Mouse (Mus musculus) erythroblast, embryonic 14.5 days (primary cell): ENCODE results near the gene Stx5a.

Experiments used
- GATA1 ChIP-seq: IDR thresholded peaks from 2 replicates; pipeline ENCODE4 v1.6.1; 2012; ENCODE audit warnings: low read length, inconsistent platforms, mixed read lengths
- TAL1 ChIP-seq: IDR thresholded peaks from 3 replicates; pipeline ENCODE4 v1.6.1; 2012; ENCODE audit warnings: low read length, inconsistent platforms, mixed read lengths

- TF ChIP-seq GATA1 (no peak), TAL1 (no peak)
Measured at GRCm38 (mm10) chr19:8726609-8727390, 14.4 kb upstream of the Stx5a start.
